Mouse (Mus musculus) kidney, adult 11 months (tissue): Measurements from ENCODE around the gene Baz2b.
"Not testable (repeated sequence)": the region's sequence is repeated elsewhere in the genome, so short reads cannot be mapped to it uniquely, and the experiment has no call there.

Experiments
- DNase-seq: peaks from one replicate; pipeline ENCODE4 v3.0.0; 2022

Gene Baz2b

DNA sequence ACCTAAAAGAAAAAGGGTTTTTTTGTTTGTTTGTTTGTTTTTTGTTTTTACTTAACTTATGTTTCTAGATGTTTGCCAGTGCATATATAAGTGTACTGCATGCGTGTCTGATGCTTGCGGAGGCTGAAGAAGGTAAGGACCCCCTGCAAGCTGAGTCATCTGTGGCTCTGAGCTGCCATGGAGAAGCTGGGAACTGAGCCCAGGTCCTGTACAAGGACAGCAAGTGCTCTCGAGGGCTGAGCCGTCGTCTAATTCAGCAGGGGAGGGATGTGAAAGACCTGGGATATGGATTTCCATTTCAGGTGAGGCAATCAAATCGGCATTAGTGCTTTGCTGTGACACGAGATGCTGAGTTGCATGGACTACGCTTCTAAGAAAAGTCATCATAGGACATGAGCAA is 257.9 kb downstream of the Baz2b start:
- DNase-seq: no peak

DNA sequence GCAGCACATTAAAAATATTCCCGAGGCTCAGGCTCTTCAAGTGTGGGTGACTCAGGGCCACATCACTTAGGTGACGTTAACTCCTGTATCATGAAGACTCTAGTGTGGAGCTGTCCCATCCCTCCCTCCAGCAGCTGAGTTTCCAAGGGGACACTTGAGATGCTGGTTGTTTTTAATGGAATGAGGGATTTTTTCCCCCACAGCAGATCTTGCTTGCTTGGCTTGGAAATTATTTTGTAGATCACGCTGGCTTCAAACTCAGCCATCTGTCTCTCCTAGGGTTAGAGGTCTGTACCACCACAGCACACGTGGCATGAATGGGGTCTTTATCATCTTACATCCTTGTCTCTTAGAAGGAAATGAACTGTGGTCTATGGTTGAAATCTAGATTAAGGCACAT is 258.5 kb downstream of the Baz2b start:
- DNase-seq: no peak

DNA sequence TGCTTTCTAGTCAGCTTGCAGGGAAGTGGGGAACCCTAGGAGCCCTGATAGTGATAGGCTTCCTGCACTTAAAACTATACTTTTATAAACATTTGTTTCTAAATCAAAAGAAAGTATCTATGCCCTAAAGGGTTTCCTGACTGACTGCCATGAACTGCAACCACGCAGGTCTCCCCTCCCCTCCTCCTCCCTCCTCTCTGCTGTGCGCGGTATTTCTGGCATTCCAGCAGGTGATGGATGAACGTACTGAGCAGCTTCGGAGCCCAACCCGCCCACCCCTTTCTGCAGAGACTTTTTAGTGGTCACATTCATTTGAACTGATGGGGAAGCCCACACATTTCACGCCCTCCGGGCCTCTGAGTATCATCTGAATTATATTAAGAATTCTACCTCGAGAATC is 273.3 kb downstream of the Baz2b start:
- no peak for DNase-seq

DNA sequence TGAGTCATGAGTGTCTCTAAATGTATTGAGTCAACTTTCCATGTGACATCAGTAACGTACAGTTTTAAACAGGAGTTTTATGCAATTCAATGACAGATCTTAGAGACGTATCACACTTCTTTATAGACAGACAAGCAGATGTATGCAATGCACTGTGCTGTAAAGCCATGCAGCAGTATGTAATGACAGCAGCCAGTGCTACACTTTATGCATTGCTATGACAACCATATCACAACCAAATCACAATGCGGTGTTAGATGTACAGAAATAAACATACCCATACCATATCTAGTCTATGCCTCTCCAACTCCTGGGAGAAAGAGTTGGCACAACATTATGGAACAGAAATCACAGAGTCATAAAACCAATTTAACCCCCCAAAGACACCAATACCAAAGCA is 276.5 kb downstream of the Baz2b start:
- no peak for DNase-seq

DNA sequence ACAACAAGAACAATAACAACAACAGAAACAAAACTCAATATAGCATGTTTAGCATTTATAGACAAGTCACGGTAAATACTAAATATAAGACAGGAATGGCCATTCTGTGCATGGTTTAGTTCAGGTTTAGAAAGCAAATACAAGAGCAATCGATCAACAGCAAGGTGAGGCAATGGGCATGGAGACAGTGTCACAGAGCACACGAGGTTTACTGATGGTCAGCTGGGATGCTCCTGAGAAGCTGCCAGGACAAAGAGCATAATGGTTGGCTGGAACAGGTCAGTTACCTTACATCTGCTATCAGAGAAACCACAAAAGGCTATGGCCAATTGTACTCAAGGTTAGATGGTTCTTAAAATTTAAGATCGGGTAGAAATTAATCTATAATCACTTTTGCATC is 277.4 kb downstream of the Baz2b start:
- DNase-seq: no peak

DNA sequence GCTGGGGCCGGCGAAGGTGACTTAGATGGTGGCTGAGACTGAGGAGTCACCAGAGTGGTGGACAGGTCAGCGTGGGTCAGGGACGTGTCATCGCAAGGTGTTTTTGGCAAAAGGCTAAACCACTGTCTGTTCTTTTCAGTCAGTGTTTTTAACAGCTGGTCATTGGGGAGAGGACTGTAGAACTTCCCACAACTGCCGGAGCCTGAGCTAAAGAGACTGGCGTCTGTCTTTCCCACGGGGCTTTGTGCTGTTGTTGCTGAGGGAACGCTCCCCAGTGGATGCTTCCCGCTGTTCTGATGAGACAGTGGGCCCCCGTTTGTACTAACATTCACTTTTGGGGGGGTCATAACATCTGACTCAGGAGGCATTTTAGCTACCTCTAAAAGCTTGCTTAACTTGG is 296.0 kb downstream of the Baz2b start:
- DNase-seq: no peak

DNA sequence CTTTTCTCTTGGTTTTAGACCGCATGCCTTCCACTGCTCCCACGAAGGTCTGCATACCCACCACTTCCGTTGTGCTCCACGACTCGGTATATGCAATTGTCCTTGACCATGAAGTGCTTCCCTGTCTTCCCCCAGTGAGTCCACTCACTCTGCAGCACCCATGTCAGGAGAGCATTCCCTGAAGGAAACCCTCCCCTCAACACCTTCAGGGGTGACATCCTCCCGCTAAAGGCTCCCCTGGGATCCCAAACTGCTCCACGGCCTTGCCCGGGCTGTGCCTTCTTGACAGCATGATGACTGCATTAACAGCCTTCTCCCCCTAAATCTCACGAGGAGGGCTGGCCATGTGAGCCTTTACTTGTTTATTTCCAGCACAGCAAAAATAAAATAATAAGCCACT is 301.6 kb downstream of the Baz2b start:
- DNase-seq: no peak

DNA sequence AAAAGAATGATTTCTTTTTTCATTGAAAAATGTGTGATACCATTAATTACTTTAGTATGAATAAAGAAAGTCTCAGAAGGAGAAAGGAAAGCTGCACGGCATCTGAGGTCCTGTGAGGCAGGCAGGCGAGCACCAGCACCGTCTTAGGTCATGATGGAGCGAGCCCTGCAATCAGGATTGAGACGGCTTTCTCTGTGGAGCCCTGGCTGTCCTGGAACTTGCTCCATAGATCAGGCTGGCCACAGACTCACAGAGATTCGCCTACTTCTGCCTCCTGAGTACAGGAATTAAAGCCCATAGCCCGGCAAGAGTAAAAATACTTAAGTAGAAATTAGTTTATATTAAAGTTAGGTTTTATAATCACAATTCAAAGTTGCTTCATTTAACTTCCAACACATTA is 305.6 kb downstream of the Baz2b start:
- DNase-seq: no peak

DNA sequence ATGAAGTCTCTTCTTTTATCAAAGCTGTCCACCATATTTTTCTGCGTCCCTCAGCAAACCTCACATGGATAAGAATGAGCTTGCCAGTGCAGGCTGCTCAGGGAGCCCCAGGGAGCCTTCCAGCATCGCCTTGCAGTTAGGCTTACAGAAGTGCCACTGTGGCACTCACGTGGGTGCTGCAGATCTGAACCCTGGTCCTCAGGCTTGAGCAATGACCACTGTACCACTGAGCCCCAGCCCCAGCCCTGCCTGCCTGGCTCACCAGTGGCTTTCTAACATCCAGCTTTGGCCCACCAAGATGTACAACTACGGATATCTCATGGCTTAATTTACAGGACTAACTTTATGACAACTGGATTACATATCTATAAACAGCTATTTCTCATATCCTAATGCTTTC is 311.0 kb downstream of the Baz2b start:
- DNase-seq: no peak

DNA sequence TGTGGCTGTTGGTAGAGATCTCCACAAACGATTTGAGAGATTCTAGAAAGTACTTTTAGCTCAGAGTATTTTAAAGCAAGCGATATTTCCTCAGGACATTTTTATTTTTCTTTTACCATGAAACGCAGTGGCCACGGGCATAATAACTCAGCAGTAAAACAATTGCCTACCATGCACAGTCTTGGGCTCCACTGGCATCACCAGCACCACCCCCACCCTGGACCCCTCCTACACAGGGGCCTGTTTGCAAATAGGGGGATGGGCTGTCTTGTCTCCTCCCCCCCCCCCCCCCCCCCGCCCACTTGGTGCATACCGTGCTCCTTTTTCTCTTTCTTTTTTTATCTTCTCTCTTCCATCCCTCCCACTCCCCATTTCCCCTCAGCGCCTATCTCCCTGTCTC is 311.5 kb downstream of the Baz2b start:
- DNase-seq: no peak

DNA sequence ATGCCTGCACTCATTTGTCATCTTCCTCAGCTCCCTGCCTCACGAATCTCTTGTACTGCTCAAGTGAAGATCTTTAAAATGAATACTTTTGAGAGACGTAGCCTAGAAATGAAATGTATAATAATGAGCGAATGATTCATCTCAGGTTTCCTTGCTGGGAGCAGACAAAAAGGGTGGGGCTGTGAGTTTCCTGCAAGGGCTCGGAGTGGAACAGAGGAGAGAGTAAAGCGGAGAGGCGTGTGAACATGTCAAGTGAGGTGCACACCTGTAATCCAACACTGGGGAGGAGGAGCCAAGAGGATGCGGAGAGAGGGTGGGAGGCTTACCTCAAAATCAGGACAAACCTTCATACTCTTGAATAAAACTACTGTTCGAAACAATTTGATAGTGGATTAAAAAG is 312.8 kb downstream of the Baz2b start:
- no peak for DNase-seq

DNA sequence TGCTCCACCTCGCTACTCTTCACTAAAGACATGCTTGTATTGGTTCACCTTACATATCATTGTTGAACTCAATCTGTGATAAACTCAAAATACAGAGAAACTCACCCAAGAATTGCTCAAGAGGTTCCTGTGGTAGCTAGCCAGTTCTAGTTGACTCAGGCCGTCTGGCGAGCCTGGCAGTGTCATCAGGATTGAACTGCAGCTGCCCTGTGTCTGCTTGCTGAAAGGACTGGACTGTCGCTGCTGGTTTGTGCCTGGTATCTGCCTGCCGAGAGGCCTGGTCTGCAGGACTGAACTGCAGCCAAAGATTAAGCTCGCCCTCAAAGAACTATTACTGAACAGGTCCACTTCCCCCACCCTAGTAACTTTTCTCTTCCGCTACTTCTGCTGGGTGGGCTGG is 313.2 kb downstream of the Baz2b start:
- no peak for DNase-seq

DNA sequence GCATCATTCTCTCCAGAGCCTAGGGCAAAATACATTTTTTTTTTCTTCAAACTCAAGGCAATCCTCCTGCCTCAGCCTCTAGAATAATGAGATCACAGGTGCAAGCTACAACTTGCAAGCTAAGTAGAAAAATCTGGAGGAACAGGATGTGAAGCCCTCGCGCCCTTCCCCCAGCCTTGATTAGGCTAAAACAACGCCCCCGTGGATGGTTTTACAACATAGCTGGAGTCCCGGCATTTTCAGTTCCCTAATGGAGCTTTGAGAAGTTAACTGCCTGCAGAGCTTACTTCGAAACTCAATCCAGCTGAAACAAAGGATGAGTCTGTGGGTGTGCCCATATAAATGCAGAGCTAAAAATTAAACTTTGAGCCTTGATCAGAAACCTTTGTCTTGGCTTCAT is 319.9 kb downstream of the Baz2b start:
- DNase-seq: no peak

DNA sequence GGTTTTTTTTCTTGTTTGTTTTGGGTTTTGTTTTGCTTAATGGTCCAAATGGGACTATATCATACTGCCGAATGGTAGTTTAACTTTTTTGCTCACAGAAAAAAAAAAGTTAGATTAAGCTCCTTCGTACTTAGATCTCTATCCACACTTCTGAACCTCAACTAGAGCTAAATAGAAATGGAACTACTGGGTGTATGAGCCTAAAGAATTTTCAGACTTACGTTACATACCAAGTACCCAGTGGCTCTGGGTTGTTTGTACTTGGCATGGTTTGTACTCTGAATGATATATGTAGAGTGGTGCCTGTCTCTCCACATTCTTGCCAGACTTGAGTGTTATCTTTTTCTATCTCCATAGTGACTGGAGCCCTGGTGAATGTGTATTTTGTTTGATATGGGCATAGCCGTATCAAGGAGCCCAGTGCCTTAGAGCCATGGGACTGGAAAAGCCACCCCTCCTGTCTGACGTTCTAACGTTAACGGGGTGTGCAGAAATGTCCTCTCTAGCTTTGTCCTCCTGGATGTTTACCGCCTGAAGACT is 326.8 kb downstream of the Baz2b start:
- no peak for DNase-seq

DNA sequence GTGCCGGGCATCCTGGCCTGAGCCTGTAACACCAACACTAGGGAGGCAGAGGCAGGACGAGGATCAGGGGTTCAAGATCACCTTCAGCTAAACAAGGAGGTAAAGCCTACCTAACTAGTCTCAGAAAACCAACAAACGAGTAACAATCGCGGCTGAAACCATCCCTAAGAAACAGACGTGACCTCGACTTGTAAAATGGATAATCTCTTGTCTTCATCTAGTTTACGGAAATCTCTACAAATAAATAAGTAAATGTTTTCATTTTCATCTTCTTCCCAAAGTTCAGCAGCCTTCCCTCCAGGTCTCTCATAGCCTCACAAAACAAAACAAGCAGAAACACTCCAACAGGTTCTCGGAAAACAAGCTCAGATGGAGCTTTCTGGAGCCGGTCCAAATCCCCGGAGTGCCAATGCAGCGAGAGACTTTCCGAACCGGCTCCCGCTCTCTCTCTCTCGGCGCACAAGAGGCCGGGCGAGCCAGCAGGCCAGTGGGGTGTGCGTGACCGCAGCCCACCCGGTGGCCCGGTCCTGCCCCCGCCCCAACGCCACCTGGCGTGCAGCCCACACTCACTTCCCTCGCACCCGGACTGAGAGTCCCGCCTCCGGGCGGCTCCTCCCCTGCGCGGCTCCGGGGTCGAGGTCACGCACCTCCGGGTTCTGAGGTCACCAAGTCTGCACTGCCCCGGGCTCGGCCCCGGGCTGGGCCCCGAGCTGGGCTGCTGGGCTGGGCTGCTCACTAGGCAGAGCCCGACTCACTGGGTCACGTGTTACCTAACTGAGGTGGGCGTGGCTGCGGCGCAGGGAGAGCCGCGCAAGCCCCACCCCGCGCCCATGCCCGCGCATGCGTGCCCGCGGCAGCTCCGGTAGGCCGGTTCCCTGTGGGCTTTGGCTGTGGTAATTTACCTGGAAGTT is 327.6 kb downstream of the Baz2b start, which contains the start of gene Wdsub1:
Gene Wdsub1, minus strand, starts transcription at position 761 of the 911 bp plus-strand sequence.
- peak; percentile 94 for DNase-seq

DNA sequence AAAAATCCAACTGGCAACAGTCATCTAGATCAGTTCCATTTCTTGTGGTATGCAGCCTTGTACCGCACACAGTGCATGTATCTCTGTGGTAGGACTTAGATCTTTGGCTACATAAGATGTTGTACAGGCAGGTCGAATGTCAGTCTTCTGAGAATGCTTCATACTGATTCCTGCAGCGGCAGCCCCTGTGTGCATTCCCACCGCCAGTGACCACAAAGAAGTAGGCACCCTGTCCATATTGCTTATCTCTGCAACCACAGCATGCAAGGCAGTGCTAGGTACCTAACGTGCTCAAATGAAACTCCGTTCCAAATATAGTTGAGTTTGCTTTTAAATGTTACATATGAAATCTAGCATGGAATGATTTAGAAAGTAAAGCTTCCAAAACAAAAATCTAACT is 328.2 kb downstream of the Baz2b start:
- DNase-seq: no peak

DNA sequence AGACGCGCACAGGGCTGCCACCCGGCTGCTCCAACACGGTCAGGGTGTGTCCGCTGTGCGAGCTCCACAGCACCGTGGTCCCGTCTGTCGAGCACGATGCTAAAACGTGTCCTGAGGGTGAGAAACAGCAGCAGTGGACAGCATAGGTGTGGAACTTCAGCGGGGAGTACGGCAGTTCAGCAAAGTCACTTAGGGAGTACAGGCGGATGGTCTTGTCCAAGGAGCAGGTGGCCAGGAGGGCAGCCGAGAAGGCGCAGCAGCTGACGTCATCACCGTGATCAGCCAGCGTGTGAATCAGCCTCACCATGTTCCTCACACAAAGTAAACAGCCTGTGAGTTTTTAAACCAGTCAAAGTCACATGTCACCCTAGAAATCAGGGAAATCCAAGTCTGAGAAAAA is 331.4 kb downstream of the Baz2b start:
- peak; percentile 11 for DNase-seq

DNA sequence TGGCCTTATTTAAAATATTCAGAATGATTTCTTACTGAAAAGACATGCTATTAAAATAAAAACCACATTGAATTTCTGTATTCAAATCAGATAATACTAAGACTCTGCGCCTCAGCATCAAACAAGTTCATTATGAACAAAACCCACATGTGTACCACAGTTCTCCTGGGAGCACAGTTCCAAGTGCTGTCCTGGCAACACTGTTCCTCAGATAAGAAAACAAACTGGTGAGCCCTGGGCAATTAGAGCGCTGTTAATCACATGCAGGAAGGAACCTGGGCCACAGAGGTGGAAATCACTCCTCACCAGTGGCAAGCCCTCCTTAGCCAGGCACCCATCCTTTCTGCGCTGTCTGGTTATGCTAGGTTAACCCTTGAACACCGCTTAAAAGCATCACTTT is 332.3 kb downstream of the Baz2b start:
- DNase-seq: no peak

DNA sequence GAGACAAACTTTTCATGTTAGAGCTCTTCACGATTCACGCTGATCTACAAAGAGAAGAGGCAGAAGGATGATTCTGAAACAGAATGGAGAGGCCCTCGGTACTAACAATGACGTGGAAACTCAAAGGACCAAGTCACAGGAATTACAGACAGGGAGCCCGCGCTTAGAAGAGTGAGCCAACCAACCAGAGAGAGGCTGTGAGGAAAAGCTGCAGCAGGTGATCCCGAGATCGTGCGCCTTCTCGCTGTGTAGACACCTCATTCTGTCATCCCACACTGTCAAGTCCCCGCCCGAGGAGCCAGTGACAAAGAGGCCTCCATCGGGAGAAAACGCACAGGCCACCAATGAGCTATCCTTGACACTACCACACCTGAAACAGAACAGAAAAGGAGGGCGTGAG is 333.2 kb downstream of the Baz2b start:
- DNase-seq: no peak

DNA sequence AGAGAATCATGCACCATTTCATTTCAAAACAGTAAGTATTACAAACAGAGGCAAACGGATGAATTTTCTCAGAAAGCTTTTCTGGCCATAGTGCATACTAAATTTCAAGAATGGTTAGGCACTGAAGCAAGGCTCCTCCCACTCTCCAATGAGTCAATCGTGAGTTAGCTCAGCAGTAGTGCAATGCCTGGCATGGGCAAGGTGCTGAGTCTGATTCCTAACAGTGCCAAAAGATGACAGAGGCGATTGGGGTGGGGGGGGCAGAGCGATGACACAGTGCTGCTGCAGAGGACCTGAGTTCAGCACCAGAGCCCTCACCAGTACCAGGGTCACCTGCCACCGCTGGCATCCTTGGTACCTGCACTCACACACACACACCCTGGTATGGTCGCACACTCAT is 339.1 kb downstream of the Baz2b start:
- DNase-seq: no peak

DNA sequence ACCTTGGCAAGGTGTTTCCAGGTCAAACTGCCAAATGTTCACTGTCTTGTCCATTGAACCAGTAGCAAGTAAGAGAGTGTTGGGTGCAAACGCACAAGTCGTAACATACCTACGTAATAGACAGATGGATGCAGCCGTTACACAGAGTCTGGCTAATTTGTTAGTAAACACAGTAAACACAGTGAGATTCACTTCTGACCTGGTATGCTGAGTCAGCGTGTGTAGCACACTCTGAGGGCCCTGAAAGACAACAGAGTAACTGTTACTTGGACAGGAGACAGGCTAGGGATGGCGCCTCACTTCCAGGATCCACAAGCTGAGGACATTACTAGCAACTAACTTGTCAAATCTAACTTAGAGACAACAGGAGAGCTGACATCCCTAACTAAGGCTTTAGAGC is 347.0 kb downstream of the Baz2b start:
- DNase-seq: no peak

DNA sequence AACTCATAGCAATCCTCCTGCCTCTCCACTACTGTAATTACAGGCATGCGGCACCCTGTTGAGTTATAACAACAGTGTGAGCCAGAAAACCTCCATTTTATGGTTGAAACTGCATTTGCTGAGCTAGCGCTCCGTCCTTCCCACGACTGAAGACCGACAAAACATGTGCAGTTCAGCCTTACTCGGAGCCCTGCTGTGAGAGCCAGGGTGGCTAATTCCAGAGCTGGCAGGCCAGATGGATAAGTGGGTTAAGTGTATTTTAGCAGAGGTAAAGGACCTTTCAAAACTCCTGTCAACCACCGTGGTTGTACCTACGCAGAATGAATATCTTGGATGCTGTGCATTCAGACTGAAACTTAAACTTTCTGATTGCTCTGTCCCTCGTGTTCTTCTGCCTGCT is 355.3 kb downstream of the Baz2b start:
- DNase-seq: no peak

DNA sequence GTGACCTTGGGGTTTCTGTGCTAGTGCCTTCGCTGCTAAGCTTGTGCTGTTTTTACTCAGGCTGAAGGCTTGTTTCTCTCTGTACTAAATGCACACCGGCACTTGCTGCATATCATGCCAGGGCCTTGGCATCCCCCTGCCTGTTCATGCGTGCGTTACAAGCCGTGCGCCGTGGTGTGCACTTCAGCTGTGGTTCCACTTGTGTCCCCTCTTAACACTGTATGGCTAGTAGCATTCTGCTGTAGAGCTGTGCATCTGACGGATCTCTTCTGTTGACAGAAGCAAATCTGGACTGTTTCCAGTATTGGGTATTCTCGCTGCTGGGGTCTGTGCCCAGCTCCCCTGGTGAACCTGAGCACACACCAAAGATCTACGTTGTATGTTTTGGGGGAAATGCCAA is 356.1 kb downstream of the Baz2b start:
- no peak for DNase-seq

DNA sequence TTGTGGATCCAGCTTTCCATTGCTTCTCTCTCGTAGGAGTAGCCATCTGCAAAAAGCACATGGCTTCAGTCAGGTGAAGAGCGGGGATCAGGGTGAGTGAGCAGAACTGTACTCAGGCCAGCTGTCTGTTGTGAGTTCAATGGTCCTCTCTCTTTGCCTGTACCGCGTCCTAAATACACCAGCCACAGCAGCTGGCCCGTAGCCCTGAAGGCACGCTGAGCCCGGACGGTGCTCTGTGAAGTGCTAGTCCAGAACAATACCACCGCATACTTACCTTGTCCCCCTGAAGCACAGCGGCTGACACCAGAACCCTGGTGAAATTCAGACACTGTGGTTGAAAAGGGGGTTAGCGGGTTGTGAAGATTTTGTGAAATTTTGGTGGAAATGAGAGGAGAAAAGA is 356.7 kb downstream of the Baz2b start:
- no peak for DNase-seq

DNA sequence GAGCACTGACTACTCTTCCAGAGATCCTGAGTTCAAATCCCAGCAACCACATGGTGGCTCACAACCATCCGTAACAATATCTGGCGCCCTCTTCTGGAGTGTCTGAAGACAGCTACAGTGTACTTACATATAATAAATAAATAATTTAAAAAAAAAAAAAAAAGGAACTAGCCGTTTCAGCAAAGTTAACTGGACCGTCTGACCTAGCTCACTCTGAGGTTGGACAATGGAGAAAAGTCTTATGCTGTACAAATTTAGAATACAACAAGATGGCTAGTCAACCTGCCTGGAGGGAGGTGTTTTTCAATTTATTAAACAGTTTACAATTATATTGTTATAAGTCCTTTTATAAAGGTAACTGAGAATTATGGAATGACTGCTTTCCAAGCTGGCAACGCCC is 357.8 kb downstream of the Baz2b start:
- not testable (repeated sequence) for DNase-seq
